Mouse (Mus musculus) midbrain, embryonic 15.5 days (tissue): ENCODE measurements at regions not wholly inside any gene's neighbourhood (a gene's known extent, or its start where the extent isn't known, plus 50 kb on each side); places are given as distances from the start of the nearest gene placed in this dataset.

ENCODE experiments used
- ATAC-seq: fragments of 200-750 bp; cut with Nextera tagmentation; replicated peaks from 2 replicates; pipeline ENCODE4 v1.8.0; 2017; ENCODE audit warnings: moderate TSS enrichment
- H3K27ac ChIP-seq: fragments of 300-500 bp; sonication (generic); 2 replicates; pipeline ENCODE4 v1.5.1; 2015; ENCODE audit warnings: mild to moderate bottlenecking, inconsistent platforms
- H3K27me3 ChIP-seq: fragments of 300-500 bp; sonication (generic); replicated peaks from 2 replicates; pipeline ENCODE4 v1.6.1; 2015; ENCODE audit warnings: inconsistent platforms
- H3K36me3 ChIP-seq: fragments of 300-500 bp; sonication (generic); replicated peaks from 2 replicates; pipeline ENCODE4 v1.6.1; 2015; ENCODE audit warnings: inconsistent platforms
- H3K4me1 ChIP-seq: fragments of 300-500 bp; sonication (generic); 2 replicates; pipeline ENCODE4 v1.6.1; 2015; ENCODE audit warnings: inconsistent platforms
- H3K4me2 ChIP-seq: fragments of 300-500 bp; sonication (generic); 2 replicates; pipeline ENCODE4 v1.6.1; 2015; ENCODE audit warnings: inconsistent platforms, mild to moderate bottlenecking, moderate library complexity
- H3K4me3 ChIP-seq: fragments of 300-500 bp; sonication (generic); 2 replicates; pipeline ENCODE4 v1.5.1; 2015; ENCODE audit warnings: mild to moderate bottlenecking, inconsistent platforms
- H3K9ac ChIP-seq: fragments of 300-500 bp; sonication (generic); 2 replicates; pipeline ENCODE4 v1.6.1; 2015; ENCODE audit warnings: mild to moderate bottlenecking, inconsistent platforms
- H3K9me3 ChIP-seq: fragments of 300-500 bp; sonication (generic); 2 replicates; pipeline ENCODE4 v1.6.1; 2016; ENCODE audit warnings: inconsistent platforms
- WGBS: fragments of 180-500 bp; shearing (Covaris S2); methylation state at CpG from one replicate; pipeline ENCODE4 v1.1.7; 2015; ENCODE audit warnings: mixed read lengths; 5-methylcytosine and 5-hydroxymethylcytosine counted together

GRCm38 (mm10) chr7:69988704-69989103, 377.8 kb downstream of the Nr2f2 start:
- 15% methylated on average over 5 of the region's 5 CpGs for WGBS
- H3K4me3 ChIP-seq: no peak overlapping the region
- H3K27me3 ChIP-seq: peaks cover 27% of the 10 kb centered on the region

GRCm38 (mm10) chr7:69981301-69981700, 385.2 kb downstream of the Nr2f2 start:
- Histone ChIP-seq H3K27ac (no peak overlapping the region), H3K9me3 (no peaks in the 10 kb centered on the region), H3K4me2 (no peak overlapping the region), H3K27me3 (0 out of 2 replicates have a peak, but pooled peaks cover 3% of the 10 kb centered on the region), H3K36me3 (no peaks in the 10 kb centered on the region), H3K4me3 (no peak overlapping the region), H3K4me1 (no peaks in the 10 kb centered on the region), H3K9ac (no peak overlapping the region)
- 82% methylated on average over 2 of the region's 2 CpGs for WGBS
- no peak for ATAC-seq

More at GRCm38 (mm10) chr7:69988704-69989103, 377.8 kb downstream of the Nr2f2 start:
- Histone ChIP-seq H3K9me3 (no peaks in the 10 kb centered on the region), H3K4me2 (no peak overlapping the region), H3K9ac (no peak overlapping the region), H3K4me1 (0 out of 2 replicates have a peak, but pooled peaks cover 8% of the 10 kb centered on the region), H3K27ac (no peak overlapping the region), H3K36me3 (no peaks in the 10 kb centered on the region)
- no peak for ATAC-seq

GRCm38 (mm10) chr7:69976369-69976768, 390.2 kb downstream of the Nr2f2 start:
- H3K4me2 ChIP-seq: no peak overlapping the region
- no peaks in the 10 kb centered on the region for H3K27me3 ChIP-seq
- H3K4me1 ChIP-seq: no peaks in the 10 kb centered on the region
- no peaks in the 10 kb centered on the region for H3K9me3 ChIP-seq
- H3K4me3 ChIP-seq: no peak overlapping the region
- no peaks in the 10 kb centered on the region for H3K36me3 ChIP-seq
- no peak for ATAC-seq
- 70% methylated on average over 3 of the region's 3 CpGs for WGBS
- no peak overlapping the region for H3K27ac ChIP-seq
- no peak overlapping the region for H3K9ac ChIP-seq

GRCm38 (mm10) chr7:69964002-69964401, 402.5 kb downstream of the Nr2f2 start:
- Histone ChIP-seq H3K4me3 (no peak overlapping the region), H3K4me1 (no peaks in the 10 kb centered on the region; the same call in 1 of the 2 replicates), H3K27me3 (no peaks in the 10 kb centered on the region), H3K9me3 (no peaks in the 10 kb centered on the region), H3K4me2 (no peak overlapping the region), H3K9ac (no peak overlapping the region), H3K36me3 (no peaks in the 10 kb centered on the region), H3K27ac (no peak overlapping the region)
- 79% methylated on average over 8 of the region's 8 CpGs for WGBS
- ATAC-seq: no peak

GRCm38 (mm10) chr7:69950221-69950670, 416.3 kb downstream of the Nr2f2 start:
- H3K4me1 ChIP-seq: peaks cover 9% of the 10 kb centered on the region
- H3K4me2 ChIP-seq: peak overlapping the region; percentile 11
- no peak overlapping the region for H3K9ac ChIP-seq
- no peak overlapping the region for H3K4me3 ChIP-seq
- H3K9me3 ChIP-seq: no peaks in the 10 kb centered on the region
- H3K27me3 ChIP-seq: peaks cover 6% of the 10 kb centered on the region
- WGBS: 6% methylated on average over 6 of the region's 6 CpGs
- peak; percentile 58; the same call in 1 of the 2 replicates for ATAC-seq
- no peaks in the 10 kb centered on the region for H3K36me3 ChIP-seq
- H3K27ac ChIP-seq: no peak overlapping the region

GRCm38 (mm10) chr7:69949647-69950121, 416.9 kb downstream of the Nr2f2 start:
- H3K27me3 ChIP-seq: peaks cover 6% of the 10 kb centered on the region
- H3K9ac ChIP-seq: no peak overlapping the region
- 21% methylated on average over 10 of the region's 10 CpGs for WGBS
- no peaks in the 10 kb centered on the region for H3K36me3 ChIP-seq
- H3K4me2 ChIP-seq: peak overlapping the region; percentile 11
- peaks cover 9% of the 10 kb centered on the region for H3K4me1 ChIP-seq
- H3K9me3 ChIP-seq: no peaks in the 10 kb centered on the region
- H3K27ac ChIP-seq: no peak overlapping the region
- 0 out of 2 replicates have a peak, but pooled peaks have one; percentile 45 for ATAC-seq
- no peak overlapping the region for H3K4me3 ChIP-seq

- no peaks in the 10 kb centered on the region for H3K36me3 ChIP-seq
- no peak overlapping the region for H3K4me3 ChIP-seq
- H3K9ac ChIP-seq: no peak overlapping the region
- no peaks in the 10 kb centered on the region for H3K9me3 ChIP-seq
- 88% methylated on average over 3 of the region's 3 CpGs for WGBS
- no peak overlapping the region for H3K27ac ChIP-seq
- peaks cover 9% of the 10 kb centered on the region for H3K4me1 ChIP-seq
- no peak overlapping the region for H3K4me2 ChIP-seq
- ATAC-seq: no peak
- no peaks in the 10 kb centered on the region; the same call in 1 of the 2 replicates for H3K27me3 ChIP-seq
These were observed 420.1 kb downstream of the Nr2f2 start for GRCm38 (mm10) chr7:69946396-69946795.

GRCm38 (mm10) chr7:69941881-69942280, 424.7 kb downstream of the Nr2f2 start:
- Histone ChIP-seq H3K27me3 (no peaks in the 10 kb centered on the region), H3K9ac (no peak overlapping the region), H3K27ac (no peak overlapping the region), H3K9me3 (no peaks in the 10 kb centered on the region), H3K4me3 (no peak overlapping the region), H3K4me2 (no peak overlapping the region), H3K36me3 (no peaks in the 10 kb centered on the region), H3K4me1 (no peaks in the 10 kb centered on the region)
- ATAC-seq: no peak
- WGBS: 97% methylated on average over 6 of the region's 6 CpGs

GRCm38 (mm10) chr7:69925261-69925660, 441.3 kb downstream of the Nr2f2 start:
- Histone ChIP-seq H3K27me3 (no peaks in the 10 kb centered on the region), H3K9me3 (no peaks in the 10 kb centered on the region), H3K4me3 (no peak overlapping the region), H3K9ac (no peak overlapping the region), H3K4me1 (no peaks in the 10 kb centered on the region), H3K27ac (no peak overlapping the region), H3K36me3 (no peaks in the 10 kb centered on the region), H3K4me2 (no peak overlapping the region)
- WGBS: 90% methylated on average over 5 of the region's 5 CpGs
- ATAC-seq: no peak

GRCm38 (mm10) chr7:69924551-69924950, 442.0 kb downstream of the Nr2f2 start:
- Histone ChIP-seq H3K9ac (no peak overlapping the region), H3K27ac (no peak overlapping the region), H3K36me3 (no peaks in the 10 kb centered on the region), H3K4me1 (no peaks in the 10 kb centered on the region), H3K9me3 (no peaks in the 10 kb centered on the region), H3K4me3 (no peak overlapping the region), H3K4me2 (no peak overlapping the region), H3K27me3 (no peaks in the 10 kb centered on the region)
- no peak for ATAC-seq

GRCm38 (mm10) chr7:69911760-69912159, 454.8 kb downstream of the Nr2f2 start:
- H3K9ac ChIP-seq: no peak overlapping the region
- no peaks in the 10 kb centered on the region for H3K36me3 ChIP-seq
- no peak overlapping the region for H3K4me2 ChIP-seq
- 85% methylated on average over 4 of the region's 4 CpGs for WGBS
- H3K27me3 ChIP-seq: no peaks in the 10 kb centered on the region
- H3K9me3 ChIP-seq: no peaks in the 10 kb centered on the region
- H3K27ac ChIP-seq: no peak overlapping the region
- no peak overlapping the region for H3K4me3 ChIP-seq
- no peak for ATAC-seq
- H3K4me1 ChIP-seq: no peaks in the 10 kb centered on the region

GRCm38 (mm10) chr7:69890503-69891061, 476.0 kb downstream of the Nr2f2 start:
- WGBS: 63% methylated on average over 9 of the region's 9 CpGs
- peaks cover 3% of the 10 kb centered on the region; the same call in 1 of the 2 replicates for H3K4me1 ChIP-seq
- peak; percentile 30; the same call in 1 of the 2 replicates for ATAC-seq
- no peaks in the 10 kb centered on the region for H3K9me3 ChIP-seq
- no peak overlapping the region for H3K9ac ChIP-seq
- H3K27me3 ChIP-seq: no peaks in the 10 kb centered on the region
- no peak overlapping the region for H3K4me2 ChIP-seq
- no peak overlapping the region for H3K4me3 ChIP-seq
- no peak overlapping the region for H3K27ac ChIP-seq
- H3K36me3 ChIP-seq: no peaks in the 10 kb centered on the region

- no peak for ATAC-seq
- WGBS: 72% methylated on average over 7 of the region's 7 CpGs
These were observed 478.3 kb downstream of the Nr2f2 start for GRCm38 (mm10) chr7:69888251-69888650.

More at GRCm38 (mm10) chr7:69888251-69888650, 478.3 kb downstream of the Nr2f2 start:
- Histone ChIP-seq H3K9ac (no peak overlapping the region), H3K27me3 (no peaks in the 10 kb centered on the region), H3K4me1 (peaks cover 3% of the 10 kb centered on the region; the same call in 1 of the 2 replicates), H3K4me3 (no peak overlapping the region), H3K4me2 (no peak overlapping the region), H3K9me3 (no peaks in the 10 kb centered on the region), H3K27ac (no peak overlapping the region), H3K36me3 (no peaks in the 10 kb centered on the region)
